Mouse (Mus musculus): Measurements from ENCODE around the gene Nipal1.
A peak's percentile ranks its signal among the peaks of the same experiment; 100 is the strongest.

The Nipal1 gene

DNA sequence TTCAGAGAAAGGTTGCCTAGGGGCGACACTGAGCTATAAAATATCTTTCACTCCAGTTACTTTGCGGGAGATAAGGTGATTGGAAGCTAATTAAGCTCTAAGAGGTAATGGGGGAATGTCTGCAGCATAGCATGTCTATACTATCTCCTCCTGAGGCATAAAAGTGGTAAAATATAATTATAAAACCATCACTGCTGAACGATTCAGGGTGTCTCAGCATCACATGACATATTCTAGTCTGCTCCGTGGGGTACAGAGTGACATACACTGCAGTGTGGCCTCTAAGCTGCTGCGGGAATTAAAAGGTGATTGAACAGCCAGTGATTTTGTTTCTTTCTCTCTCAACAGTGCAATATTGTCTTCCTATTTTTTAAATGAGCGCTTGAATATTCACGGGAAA, 18.8 kb downstream of the Nipal1 start:
- DNase-seq, result no peak

GRCm38 (mm10) chr5:72668351-72668750, 20.8 kb downstream of the Nipal1 start:
- no peak for DNase-seq

DNA sequence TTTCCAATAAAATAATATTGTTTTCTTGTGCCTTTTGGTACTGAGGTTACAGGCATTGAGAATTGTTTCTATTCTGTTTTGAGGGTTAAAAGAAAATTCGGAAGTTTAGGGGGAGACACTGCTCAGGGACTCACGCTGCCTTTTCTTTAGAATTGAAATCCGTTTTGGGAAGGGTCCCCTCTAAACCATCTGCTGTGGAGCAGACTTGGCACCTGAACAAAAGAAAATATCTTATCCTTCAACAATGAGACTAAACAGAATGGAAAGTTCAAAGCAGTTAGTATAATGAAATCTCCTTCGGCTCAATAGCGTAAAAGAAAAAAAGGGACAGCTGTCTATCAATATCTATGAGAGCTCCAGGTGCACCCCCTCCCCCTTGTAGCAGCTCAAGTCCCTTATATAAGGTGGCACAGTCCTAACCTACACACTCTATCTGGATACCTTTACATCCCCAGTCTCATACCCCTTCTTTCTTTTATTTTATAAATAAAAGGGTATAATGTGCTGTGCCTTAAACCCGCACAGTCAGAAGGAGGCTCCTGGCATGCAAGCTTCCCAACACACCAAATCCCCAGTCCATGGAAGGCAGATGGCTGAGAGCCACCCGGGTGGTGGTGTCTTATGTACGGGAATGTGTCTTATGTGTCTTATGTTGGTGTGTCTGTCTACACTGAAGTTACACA, 23.6 kb downstream of the Nipal1 start:
- no peak for DNase-seq

GRCm38 (mm10) chr5:72674994-72675542, 27.5 kb downstream of the Nipal1 start:
- DNase-seq, result no peak

DNA sequence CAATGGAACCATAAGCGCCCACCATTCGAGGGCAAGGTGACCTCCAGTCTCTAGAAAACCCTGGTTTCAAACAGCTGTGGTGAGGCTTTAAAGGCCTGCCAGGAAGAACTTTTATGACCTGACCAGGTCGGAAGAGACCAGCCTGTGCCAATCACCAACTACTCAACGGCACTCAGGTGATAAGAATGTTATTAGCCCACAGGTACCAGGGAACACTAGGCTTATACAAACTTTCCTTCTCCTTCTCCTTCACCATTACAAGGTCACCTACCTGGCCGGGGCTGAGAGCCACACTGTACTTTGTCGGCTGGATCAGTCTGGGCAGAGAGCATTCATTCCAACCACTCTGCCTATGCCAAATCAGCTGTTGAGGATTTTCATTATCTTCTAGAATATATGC, 33.9 kb downstream of the Nipal1 start:
- DNase-seq, result peak; percentile 14

- DNase-seq, result no peak
Measured at GRCm38 (mm10) chr5:72689556-72689955, 42.0 kb downstream of the Nipal1 start.

- no peak for DNase-seq
Measured at GRCm38 (mm10) chr5:72690516-72690915, 42.9 kb downstream of the Nipal1 start.

DNA sequence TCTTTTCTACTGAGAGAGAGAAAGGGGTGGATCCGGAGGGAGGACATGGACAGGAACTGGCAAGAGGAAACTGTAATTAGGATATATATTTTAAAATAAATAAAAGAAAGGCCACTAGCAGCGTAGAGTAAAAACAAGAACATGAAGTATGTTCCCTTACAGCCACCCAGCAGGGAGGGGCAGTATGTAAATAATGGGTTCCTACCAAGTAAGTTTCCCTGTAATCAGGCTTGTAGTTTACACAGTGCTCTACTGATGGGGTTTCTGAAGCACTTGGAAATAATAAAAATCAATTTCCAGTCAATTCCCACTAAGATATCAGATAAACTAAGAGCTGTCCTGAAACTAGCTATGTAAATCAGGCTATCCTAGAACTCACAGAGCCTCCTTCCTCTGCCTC, 47.1 kb downstream of the Nipal1 start:
- no peak for DNase-seq

DNA sequence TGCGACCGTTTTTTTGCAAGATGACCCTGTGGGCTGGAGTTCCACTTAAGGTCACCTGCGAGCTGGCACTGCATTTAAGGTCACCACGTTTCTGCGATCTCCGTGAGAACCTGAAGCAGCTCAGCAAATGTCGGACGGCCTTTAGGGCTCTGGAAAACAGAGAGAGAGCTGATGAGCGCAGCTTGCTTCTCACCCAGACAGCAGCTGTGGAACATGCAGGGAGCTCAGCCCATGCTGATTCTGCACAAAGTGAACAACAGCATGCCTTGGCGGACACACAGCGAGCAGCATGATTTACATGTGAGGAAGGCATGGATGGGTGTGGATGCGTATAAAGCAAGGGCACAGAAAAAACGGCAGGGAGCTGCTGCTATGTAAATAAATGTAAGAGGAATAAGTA, 48.9 kb downstream of the Nipal1 start:
- no peak for DNase-seq

- DNase-seq, result no peak
Measured at GRCm38 (mm10) chr5:72698343-72698742, 50.7 kb downstream of the Nipal1 start.

GRCm38 (mm10) chr5:72698818-72699499, 51.4 kb downstream of the Nipal1 start:
- no peak for DNase-seq

- DNase-seq, result no peak
Measured at GRCm38 (mm10) chr5:72699500-72699818, 51.9 kb downstream of the Nipal1 start.

GRCm38 (mm10) chr5:72702202-72702601, 54.6 kb downstream of the Nipal1 start:
- DNase-seq, result no peak

GRCm38 (mm10) chr5:72706095-72706494, 58.5 kb downstream of the Nipal1 start:
- no peak for DNase-seq

DNA sequence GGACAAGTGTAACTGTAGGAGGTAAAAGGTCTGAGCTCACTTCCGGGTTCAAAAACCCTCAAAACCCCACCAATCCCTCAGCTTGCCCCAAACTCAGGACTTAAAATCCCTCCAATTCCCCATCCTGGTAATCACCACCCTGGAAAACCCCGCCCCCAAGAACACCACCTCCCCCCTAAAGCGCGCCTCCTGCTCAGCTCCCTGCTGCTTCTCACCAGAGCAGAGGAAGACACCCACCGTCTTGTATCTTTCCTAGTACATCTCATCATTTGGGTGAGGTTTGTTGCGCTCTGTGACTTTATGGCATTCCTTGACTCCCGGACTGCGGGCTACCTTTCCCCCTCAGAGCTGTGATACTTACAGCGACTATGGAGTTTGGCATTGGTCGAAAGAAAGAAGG, 59.1 kb downstream of the Nipal1 start:
- no peak for DNase-seq

GRCm38 (mm10) chr5:72709451-72709850, 61.9 kb downstream of the Nipal1 start:
- no peak for DNase-seq

DNA sequence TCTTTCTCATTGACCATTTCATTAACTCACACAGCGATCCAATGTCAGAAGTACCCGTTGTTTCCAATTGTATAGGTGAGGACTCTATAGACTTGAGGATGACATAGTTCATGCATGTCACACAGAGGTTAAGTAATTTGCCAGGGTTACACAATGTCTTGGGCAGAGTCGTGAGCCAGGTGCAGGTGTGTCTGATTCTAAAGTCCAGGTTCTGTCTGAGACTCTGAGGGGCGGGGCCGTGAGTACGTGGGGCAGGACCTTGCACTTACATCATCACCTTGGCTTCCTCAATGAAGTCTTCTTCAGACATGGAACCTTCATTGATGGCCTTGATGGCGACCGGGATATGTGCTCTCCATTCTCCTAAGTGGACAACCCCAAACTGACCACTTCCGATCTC, 62.4 kb downstream of the Nipal1 start:
- DNase-seq, result no peak

- DNase-seq, result peak; percentile 70
Measured at GRCm38 (mm10) chr5:72710572-72711278, 63.1 kb downstream of the Nipal1 start.

DNA sequence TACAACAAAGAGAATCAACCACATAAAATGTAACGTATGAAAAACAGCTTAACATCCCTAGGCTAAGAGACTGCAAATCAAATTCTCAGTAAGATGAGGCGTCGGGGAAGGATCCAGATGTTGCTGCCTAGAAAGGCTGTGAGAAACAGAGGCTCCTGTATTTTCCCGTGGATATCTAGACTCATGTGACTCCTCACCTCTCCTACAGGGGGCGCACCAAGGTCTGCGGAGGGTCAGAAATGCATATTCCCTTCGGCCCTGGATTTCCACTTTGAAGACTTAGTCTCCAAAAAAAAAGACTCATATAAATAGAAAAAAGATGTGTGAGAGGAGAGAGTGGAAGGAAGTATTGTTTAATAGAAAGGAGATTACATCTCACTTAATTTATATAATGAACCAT, 73.0 kb downstream of the Nipal1 start:
- no peak for DNase-seq

All from kidney, postnatal 14 days (tissue).